Mouse (Mus musculus): ENCODE data around the gene Ktn1.

GRCm38 (mm10) chr14:47626143-47626542 is 22.1 kb upstream of the Ktn1 start:
- TF ChIP-seq CTCF (IDR thresholded peaks at IDR 0.05; ENCODE audit: low read depth, low read length), result no peak
- no peak for TF ChIP-seq POLR2A (IDR thresholded peaks at IDR 0.05; ENCODE audit: borderline replicate concordance, low read depth, low read length)

All from bone marrow macrophage, adult 2 months (primary cell).